ENCODE assay signal across 8 mouse cellular contexts in the genomic region with DNA sequence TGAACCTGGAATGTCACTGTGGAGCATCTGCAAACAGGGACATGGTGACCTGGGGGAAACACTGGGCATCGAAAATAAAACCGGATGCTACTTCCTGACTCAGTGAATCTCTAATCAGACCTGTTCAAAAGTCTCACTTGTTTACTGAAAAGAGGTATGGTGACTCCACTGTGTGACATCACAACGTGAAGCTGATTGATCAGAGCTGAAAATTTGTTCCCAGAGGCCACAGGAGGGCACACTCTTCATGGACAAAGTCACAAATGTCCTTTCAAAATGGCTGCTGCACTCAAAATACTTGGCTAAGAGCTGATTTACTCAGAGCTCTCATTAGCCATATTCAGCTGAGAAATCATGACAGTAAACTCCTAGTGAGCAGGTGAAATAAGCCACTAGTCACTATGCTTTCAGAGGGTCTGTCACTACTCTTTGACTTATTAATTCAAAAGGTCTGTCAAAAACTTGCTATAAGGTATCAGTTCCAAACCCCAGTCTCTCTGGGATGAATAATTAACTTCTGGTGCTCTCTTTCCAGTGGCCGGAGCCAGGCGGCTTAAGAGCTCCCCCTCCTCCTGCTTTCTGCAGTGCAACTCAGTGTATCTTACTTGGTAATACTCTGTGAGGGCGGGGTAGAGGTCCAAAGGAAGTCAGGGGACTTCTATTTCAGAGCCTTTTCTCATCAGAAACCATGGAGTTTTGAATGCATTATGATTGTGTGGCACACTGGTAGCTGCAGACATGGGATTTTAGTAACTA. TPM values are rescaled to one million over a fixed set of nuclear protein-coding genes. Genes with fewer than 3 reads are reported as not detected.
DNase-seq lines count a peak whose midpoint lies in the region; ATAC-seq lines count a peak whose summit lies in the region.

No protein-coding gene starts in this region.

- no peaks in the 10 kb centered on the region for H3K27me3 ChIP-seq in lung, embryonic 15.5 days

- H3K4me2 ChIP-seq in lung, embryonic 15.5 days = no peak overlapping the region

- peaks cover 17% of the 10 kb centered on the region for H3K4me1 ChIP-seq in lung, embryonic 15.5 days

- no peaks in the 10 kb centered on the region for H3K9me3 ChIP-seq in lung, embryonic 15.5 days

- no peak overlapping the region for H3K9ac ChIP-seq in lung, embryonic 15.5 days

- no peak for ATAC-seq in CD4-positive, CD25-positive, alpha-beta regulatory T cell, adult 4 months
- ATAC-seq in inflammation-experienced regulatory T-cells, adult 6 months = peak; percentile 17
- peak; percentile 67; the same call in 1 of the 2 replicates for ATAC-seq in lung, embryonic 15.5 days (ENCODE audit: borderline replicate concordance, extremely low read depth, low FRiP score, low TSS enrichment)
- ATAC-seq in erythroblast, adult 5-6 weeks (replicated peaks; ENCODE audit: low FRiP score, poor library complexity, severe bottlenecking) = no peak

- 38% methylated on average over 6 of the region's 6 CpGs for WGBS in lung, embryonic 15.5 days

- H3K36me3 ChIP-seq in lung, embryonic 15.5 days = no peaks in the 10 kb centered on the region

- DNase-seq in CD4-positive, CD25-positive, alpha-beta regulatory T cell, adult 2 months (ENCODE audit: low read depth, low spot score) = peak; percentile 50
- peak; percentile 47 for DNase-seq in retina, postnatal 1 day
- no peak for DNase-seq in retina, embryonic 14.5 days (ENCODE audit: low spot score)
- no peak for DNase-seq in thymus, postnatal 36 days

- peak overlapping the region; percentile 29; the same call in 1 of the 2 replicates for H3K27ac ChIP-seq in lung, embryonic 15.5 days

- H3K4me3 ChIP-seq in lung, embryonic 15.5 days = no peak overlapping the region

RNA-seq across cellular contexts. Expression of gene Map4k3, which starts 44.3 kb away (rescaled TPM):
- 1 to 10 TPM; 3.3 to 6.3 TPM for polyA plus RNA-seq in CD4-positive, CD25-positive, alpha-beta regulatory T cell, adult 4 months (2017; shearing (Covaris generic))
- 1 to 10 TPM in 2 of 3 experiments, under 1 TPM in 1; 0.85 to 5.3 (median 4.8) TPM for polyA plus RNA-seq in inflammation-experienced regulatory T-cells, adult 6 months (2017; shearing (Covaris generic))
- polyA plus RNA-seq in lung, embryonic 15.5 days (2015; fragmentation: Nextera tagmentation; extraction: Ambion mirVana) = 44.6 and 46.4 TPM in 2 replicates
- 0.38 and 1.3 TPM in 2 replicates for total RNA-seq in erythroblast, adult 5-6 weeks (2015; ENCODE audit: low replicate concordance)
- 0.60 and 1.4 TPM in 2 replicates for total RNA-seq in erythroblast, adult 5-6 weeks (2017; ENCODE audit: low replicate concordance)

Comparison
In these comparisons a context has a peak if more than half of its experiments do, and no peak if none do; other contexts are left out.
1. DNase-seq: peak in CD4-positive, CD25-positive, alpha-beta regulatory T cell, adult 2 months (single experiment) and retina, postnatal 1 day (single experiment); none in retina, embryonic 14.5 days (single experiment) and thymus, postnatal 36 days (0 of 2).
2. ATAC-seq: peak in inflammation-experienced regulatory T-cells, adult 6 months (single experiment) and lung, embryonic 15.5 days (single experiment); none in CD4-positive, CD25-positive, alpha-beta regulatory T cell, adult 4 months (single experiment) and erythroblast, adult 5-6 weeks (single experiment).